Mouse (Mus musculus) stomach, embryonic 14.5 days (tissue): ENCODE measurements around the gene Kantr. TPM values are rescaled to one million over a fixed set of nuclear protein-coding genes. Genes with fewer than 3 reads are reported as not detected.

Source experiments
- polyA plus RNA-seq: library from polyadenylated mRNA; unstranded; fragments of >200 nt; fragmentation: Nextera tagmentation; extraction: Ambion mirVana; gene quantifications from 2 replicates; pipeline ENCODE4 v1.2.1, GENCODE M21; 2014

Kantr gene
- polyA plus RNA-seq, 1 experiment from 2014 or later: 25.9 TPM

Other genes starting within 250 kb of the Kantr start
- 4.4 and 4.8 TPM in 2 replicates for gene Iqsec2, start 183.2 kb downstream of the Kantr start, polyA plus RNA-seq
- 29.8 and 54.8 TPM in 2 replicates for gene Kdm5c, start 94.5 kb downstream of the Kantr start, polyA plus RNA-seq
- 25.1 and 25.6 TPM in 2 replicates for gene Tspyl2, start 14.9 kb upstream of the Kantr start, polyA plus RNA-seq
- gene Gpr173, start 41.2 kb upstream of the Kantr start, polyA plus RNA-seq: 4.4 and 5.6 TPM in 2 replicates
- gene Cldn34a, start 235.8 kb upstream of the Kantr start, polyA plus RNA-seq: not detected in 2 replicates